Mouse (Mus musculus): Measurements from ENCODE around the gene Nmnat1.

- TF ChIP-seq POLR2A (IDR thresholded peaks at IDR 0.05; ENCODE audit: control insufficient read depth in 1 of 2, insufficient read depth in 1 of 2, low read depth in 1 of 2, low read length in 2 of 2, poor library complexity in 1 of 2) (no peak), ZC3H11A (IDR thresholded peaks at IDR 0.05; ENCODE audit: low read depth, low read length) (no peak), TAL1 (IDR thresholded peaks at IDR 0.05; ENCODE audit: low read length) (no peak), SIN3A (IDR thresholded peaks at IDR 0.05; ENCODE audit: low read length) (no peak), POLR2AphosphoS5 (IDR thresholded peaks at IDR 0.05; ENCODE audit: borderline replicate concordance, low read depth, low read length) (no peak), CTCF (IDR thresholded peaks at IDR 0.05 in 2 of 3, conservative IDR thresholded peaks at IDR 0.05 in 1 of 3; ENCODE audit: control insufficient read depth in 1 of 3, insufficient read depth in 1 of 3, low read depth in 2 of 3, low read length in 3 of 3, poor library complexity in 1 of 3, severe bottlenecking in 1 of 3) (no peak), GATA1 (IDR thresholded peaks at IDR 0.05; ENCODE audit: low read depth, low read length) (no peak), NELFE (IDR thresholded peaks at IDR 0.05; ENCODE audit: low read depth, low read length) (no peak), MYC (IDR thresholded peaks at IDR 0.05; ENCODE audit: low read depth, low read length) (no peak), EP300 (IDR thresholded peaks at IDR 0.05; ENCODE audit: low read depth in 1 of 2, low read length in 2 of 2) (no peak), TBP (IDR thresholded peaks at IDR 0.05; ENCODE audit: low read depth, low read length) (no peak), MAFK (IDR thresholded peaks at IDR 0.05; ENCODE audit: borderline replicate concordance, low read depth, low read length) (no peak), CHD1 (IDR thresholded peaks at IDR 0.05; ENCODE audit: low read depth, low read length) (no peak), TCF12 (IDR thresholded peaks at IDR 0.05; ENCODE audit: low read depth, low read length) (no peak)
These were observed 22.6 kb downstream of the Nmnat1 start for GRCm38 (mm10) chr4:149462305-149462971.

Measured in MEL (cell line).